Mouse (Mus musculus): ENCODE measurements at regions not wholly inside any gene's neighbourhood (a gene's known extent, or its start where the extent isn't known, plus 50 kb on each side); places are given as distances from the start of the nearest gene placed in this dataset.
A peak's percentile ranks its signal among the peaks of the same experiment; 100 is the strongest.
"Not testable (repeated sequence)": the region's sequence is repeated elsewhere in the genome, so short reads cannot be mapped to it uniquely, and the experiment has no call there.

GRCm38 (mm10) chr8:26768474-26769229 is 208.5 kb upstream of the Zfp703 start:
- no peak overlapping the region for H3K9ac ChIP-seq (ENCODE audit: low read length)
- no peaks in the 10 kb centered on the region for H3K27me3 ChIP-seq (ENCODE audit: control insufficient read depth, insufficient read depth, low read length)
- H3K36me3 ChIP-seq (ENCODE audit: control insufficient read depth, insufficient read depth, low read length): no peaks in the 10 kb centered on the region
- DNase-seq (ENCODE audit: low spot score, missing footprints) (peak; percentile 51), ATAC-seq (ENCODE audit: low FRiP score) (no peak)
- H3K4me2 ChIP-seq: no peak overlapping the region
- WGBS: 90% methylated on average over 10 of the region's 10 CpGs
- H3K4me3 ChIP-seq (ENCODE audit: low read depth, low read length): no peak overlapping the region
- no peak overlapping the region for H3K27ac ChIP-seq (ENCODE audit: low read depth, low read length)
- no peaks in the 10 kb centered on the region for H3K4me1 ChIP-seq (ENCODE audit: control insufficient read depth, insufficient read depth, low read length)
- no peaks in the 10 kb centered on the region for H3K9me3 ChIP-seq (ENCODE audit: control insufficient read depth, low read length)

- ATAC-seq (ENCODE audit: low FRiP score): no peak
- DNase-seq (ENCODE audit: low spot score, missing footprints): peak; percentile 81
- Histone ChIP-seq H3K4me1 (ENCODE audit: control insufficient read depth, insufficient read depth, low read length) (no peaks in the 10 kb centered on the region), H3K27me3 (ENCODE audit: control insufficient read depth, insufficient read depth, low read length) (no peaks in the 10 kb centered on the region), H3K36me3 (ENCODE audit: control insufficient read depth, insufficient read depth, low read length) (no peaks in the 10 kb centered on the region), H3K9me3 (ENCODE audit: control insufficient read depth, low read length) (no peaks in the 10 kb centered on the region), H3K4me3 (ENCODE audit: low read depth, low read length) (no peak overlapping the region), H3K9ac (ENCODE audit: low read length) (no peak overlapping the region), H3K27ac (ENCODE audit: low read depth, low read length) (no peak overlapping the region), H3K4me2 (no peak overlapping the region)
- 75% methylated on average over 16 of the region's 16 CpGs for WGBS
These were observed 206.7 kb upstream of the Zfp703 start for GRCm38 (mm10) chr8:26770424-26770886.

- H3K4me2 ChIP-seq: no peak overlapping the region
- ATAC-seq (ENCODE audit: low FRiP score) (no peak), DNase-seq (ENCODE audit: low spot score, missing footprints) (peak; percentile 62)
- H3K9me3 ChIP-seq (ENCODE audit: control insufficient read depth, low read length): no peaks in the 10 kb centered on the region
- 80% methylated on average over 10 of the region's 10 CpGs for WGBS
- H3K27me3 ChIP-seq (ENCODE audit: control insufficient read depth, insufficient read depth, low read length): no peaks in the 10 kb centered on the region
- H3K9ac ChIP-seq (ENCODE audit: low read length): no peak overlapping the region
- no peak overlapping the region for H3K27ac ChIP-seq (ENCODE audit: low read depth, low read length)
- no peaks in the 10 kb centered on the region for H3K4me1 ChIP-seq (ENCODE audit: control insufficient read depth, insufficient read depth, low read length)
- no peaks in the 10 kb centered on the region for H3K36me3 ChIP-seq (ENCODE audit: control insufficient read depth, insufficient read depth, low read length)
- no peak overlapping the region for H3K4me3 ChIP-seq (ENCODE audit: low read depth, low read length)
These were observed 198.1 kb upstream of the Zfp703 start for GRCm38 (mm10) chr8:26778917-26779537.

GRCm38 (mm10) chr8:26780515-26780914 is 196.6 kb upstream of the Zfp703 start:
- H3K36me3 ChIP-seq (ENCODE audit: control insufficient read depth, insufficient read depth, low read length): no peaks in the 10 kb centered on the region
- peak; percentile 72 for DNase-seq (ENCODE audit: low spot score, missing footprints)
- peak overlapping the region; percentile 20; the same call in 1 of the 2 replicates for H3K4me2 ChIP-seq
- H3K27ac ChIP-seq (ENCODE audit: low read depth, low read length): no peak overlapping the region
- no peak overlapping the region for H3K4me3 ChIP-seq (ENCODE audit: low read depth, low read length)
- H3K9me3 ChIP-seq (ENCODE audit: control insufficient read depth, low read length): no peaks in the 10 kb centered on the region
- H3K9ac ChIP-seq (ENCODE audit: low read length): 0 out of 2 replicates have a peak overlapping the region, but pooled peaks have one; percentile 22
- ATAC-seq (ENCODE audit: low FRiP score): no peak
- H3K4me1 ChIP-seq (ENCODE audit: control insufficient read depth, insufficient read depth, low read length): no peaks in the 10 kb centered on the region
- H3K27me3 ChIP-seq (ENCODE audit: control insufficient read depth, insufficient read depth, low read length): no peaks in the 10 kb centered on the region
- 37% methylated on average over 18 of the region's 19 CpGs for WGBS

GRCm38 (mm10) chr8:26782936-26783335 is 194.2 kb upstream of the Zfp703 start:
- 88% methylated on average over 8 of the region's 8 CpGs for WGBS

GRCm38 (mm10) chr8:26784381-26784780 is 192.7 kb upstream of the Zfp703 start:
- Histone ChIP-seq H3K36me3 (ENCODE audit: control insufficient read depth, insufficient read depth, low read length) (no peaks in the 10 kb centered on the region), H3K9ac (ENCODE audit: low read length) (no peak overlapping the region), H3K4me3 (ENCODE audit: low read depth, low read length) (no peak overlapping the region), H3K4me2 (no peak overlapping the region), H3K27me3 (ENCODE audit: control insufficient read depth, insufficient read depth, low read length) (no peaks in the 10 kb centered on the region), H3K9me3 (ENCODE audit: control insufficient read depth, low read length) (no peaks in the 10 kb centered on the region), H3K27ac (ENCODE audit: low read depth, low read length) (no peak overlapping the region), H3K4me1 (ENCODE audit: control insufficient read depth, insufficient read depth, low read length) (no peaks in the 10 kb centered on the region)
- ATAC-seq (ENCODE audit: low FRiP score) (no peak), DNase-seq (ENCODE audit: low spot score, missing footprints) (peak; percentile 57)
- 76% methylated on average over 6 of the region's 6 CpGs for WGBS

More at GRCm38 (mm10) chr8:26782936-26783335, 194.2 kb upstream of the Zfp703 start:
- ATAC-seq (ENCODE audit: low FRiP score); H3K9me3 ChIP-seq (ENCODE audit: control insufficient read depth, low read length); H3K4me1 ChIP-seq (ENCODE audit: control insufficient read depth, insufficient read depth, low read length); H3K4me2 ChIP-seq; H3K27me3 ChIP-seq (ENCODE audit: control insufficient read depth, insufficient read depth, low read length); H3K36me3 ChIP-seq (ENCODE audit: control insufficient read depth, insufficient read depth, low read length); H3K9ac ChIP-seq (ENCODE audit: low read length); H3K27ac ChIP-seq (ENCODE audit: low read depth, low read length); H3K4me3 ChIP-seq (ENCODE audit: low read depth, low read length): not testable (repeated sequence)
- peak; percentile 8 for DNase-seq (ENCODE audit: low spot score, missing footprints)

GRCm38 (mm10) chr8:26791795-26792194 is 185.3 kb upstream of the Zfp703 start:
- H3K27ac ChIP-seq (ENCODE audit: low read depth, low read length): no peak overlapping the region
- H3K4me1 ChIP-seq (ENCODE audit: control insufficient read depth, insufficient read depth, low read length): no peaks in the 10 kb centered on the region
- no peak overlapping the region for H3K9ac ChIP-seq (ENCODE audit: low read length)
- H3K36me3 ChIP-seq (ENCODE audit: control insufficient read depth, insufficient read depth, low read length): no peaks in the 10 kb centered on the region
- H3K9me3 ChIP-seq (ENCODE audit: control insufficient read depth, low read length): no peaks in the 10 kb centered on the region
- no peak overlapping the region for H3K4me2 ChIP-seq
- DNase-seq (ENCODE audit: low spot score, missing footprints) (peak; percentile 74), ATAC-seq (ENCODE audit: low FRiP score) (no peak)
- WGBS: 77% methylated on average over 2 of the region's 2 CpGs
- H3K27me3 ChIP-seq (ENCODE audit: control insufficient read depth, insufficient read depth, low read length): no peaks in the 10 kb centered on the region
- H3K4me3 ChIP-seq (ENCODE audit: low read depth, low read length): no peak overlapping the region

GRCm38 (mm10) chr8:26793606-26794292 is 183.4 kb upstream of the Zfp703 start:
- DNase-seq (ENCODE audit: low spot score, missing footprints): peak; percentile 39
- H3K9me3 ChIP-seq (ENCODE audit: control insufficient read depth, low read length): no peaks in the 10 kb centered on the region
- H3K27me3 ChIP-seq (ENCODE audit: control insufficient read depth, insufficient read depth, low read length): no peaks in the 10 kb centered on the region
- H3K36me3 ChIP-seq (ENCODE audit: control insufficient read depth, insufficient read depth, low read length): no peaks in the 10 kb centered on the region
- no peak overlapping the region for H3K9ac ChIP-seq (ENCODE audit: low read length)
- ATAC-seq (ENCODE audit: low FRiP score): no peak
- 94% methylated on average over 9 of the region's 9 CpGs for WGBS
- no peak overlapping the region for H3K4me2 ChIP-seq
- no peak overlapping the region for H3K27ac ChIP-seq (ENCODE audit: low read depth, low read length)
- no peaks in the 10 kb centered on the region for H3K4me1 ChIP-seq (ENCODE audit: control insufficient read depth, insufficient read depth, low read length)
- no peak overlapping the region for H3K4me3 ChIP-seq (ENCODE audit: low read depth, low read length)

GRCm38 (mm10) chr8:26794411-26794810 is 182.7 kb upstream of the Zfp703 start:
- H3K36me3 ChIP-seq (ENCODE audit: control insufficient read depth, insufficient read depth, low read length): no peaks in the 10 kb centered on the region
- H3K27me3 ChIP-seq (ENCODE audit: control insufficient read depth, insufficient read depth, low read length): no peaks in the 10 kb centered on the region
- no peak overlapping the region for H3K9ac ChIP-seq (ENCODE audit: low read length)
- 90% methylated on average over 4 of the region's 4 CpGs for WGBS
- DNase-seq (ENCODE audit: low spot score, missing footprints) (peak; percentile 57), ATAC-seq (ENCODE audit: low FRiP score) (no peak)
- no peaks in the 10 kb centered on the region for H3K9me3 ChIP-seq (ENCODE audit: control insufficient read depth, low read length)
- H3K4me1 ChIP-seq (ENCODE audit: control insufficient read depth, insufficient read depth, low read length): no peaks in the 10 kb centered on the region
- no peak overlapping the region for H3K27ac ChIP-seq (ENCODE audit: low read depth, low read length)
- H3K4me2 ChIP-seq: no peak overlapping the region
- H3K4me3 ChIP-seq (ENCODE audit: low read depth, low read length): no peak overlapping the region

Data from midbrain, embryonic 11.5 days (tissue).